Mouse (Mus musculus): Measurements from ENCODE around the gene Sumf1.

The Sumf1 gene

GRCm38 (mm10) chr6:108184847-108185684, at the start of gene Sumf1:
Gene Sumf1 (minus strand): TSS chr6:108185582.
- peak; percentile 93 to 94 for DNase-seq

- no peak for DNase-seq
Measured at GRCm38 (mm10) chr6:108234536-108234935, 49.2 kb upstream of the Sumf1 start.

DNA sequence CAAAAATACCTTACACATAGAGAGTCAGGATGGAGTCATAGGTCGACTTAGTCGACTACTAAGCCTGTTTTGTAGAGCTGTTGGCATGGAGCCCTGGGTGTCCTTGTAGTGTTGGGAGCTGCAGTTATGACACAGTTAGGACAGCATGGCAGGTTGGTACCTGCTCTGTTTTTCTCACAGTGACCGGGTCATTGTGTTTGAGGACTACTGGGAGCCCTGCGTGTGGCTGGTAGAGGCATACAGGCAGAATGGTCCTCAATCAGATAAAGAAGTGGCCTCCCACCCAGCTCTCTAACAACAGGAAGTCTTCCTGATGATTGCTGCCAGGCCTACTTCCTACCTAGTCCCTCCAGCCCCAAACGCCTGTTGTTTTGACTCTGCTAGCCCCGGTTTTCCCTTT, 47.7 kb upstream of the Sumf1 start:
- DNase-seq: no peak

GRCm38 (mm10) chr6:108231892-108232710, 46.7 kb upstream of the Sumf1 start:
- DNase-seq: no peak

DNA sequence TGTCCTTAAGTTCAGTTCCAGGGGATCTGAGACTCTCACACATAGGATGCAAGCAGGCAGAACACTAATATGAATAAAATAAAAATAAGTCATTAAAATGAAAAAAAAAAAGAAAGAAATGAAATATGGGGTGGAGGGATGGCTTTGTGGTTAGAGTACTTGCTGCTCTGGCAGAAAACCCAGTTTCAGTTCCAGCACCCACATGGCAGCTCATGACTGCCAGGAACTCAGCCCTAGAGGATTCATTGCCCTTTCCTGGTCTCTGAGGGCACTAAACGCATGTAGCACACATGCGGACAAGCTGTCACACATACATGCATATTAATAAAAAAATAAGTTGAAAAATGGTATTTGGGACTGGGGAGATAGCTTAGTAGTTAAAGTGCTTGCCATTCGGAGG, 45.2 kb upstream of the Sumf1 start:
- no peak for DNase-seq

- DNase-seq: no peak
Measured at GRCm38 (mm10) chr6:108228601-108229000, 43.2 kb upstream of the Sumf1 start.

GRCm38 (mm10) chr6:108228048-108228447, 42.7 kb upstream of the Sumf1 start:
- DNase-seq: no peak

- DNase-seq: no peak
Measured at GRCm38 (mm10) chr6:108227461-108227860, 42.1 kb upstream of the Sumf1 start.

DNA sequence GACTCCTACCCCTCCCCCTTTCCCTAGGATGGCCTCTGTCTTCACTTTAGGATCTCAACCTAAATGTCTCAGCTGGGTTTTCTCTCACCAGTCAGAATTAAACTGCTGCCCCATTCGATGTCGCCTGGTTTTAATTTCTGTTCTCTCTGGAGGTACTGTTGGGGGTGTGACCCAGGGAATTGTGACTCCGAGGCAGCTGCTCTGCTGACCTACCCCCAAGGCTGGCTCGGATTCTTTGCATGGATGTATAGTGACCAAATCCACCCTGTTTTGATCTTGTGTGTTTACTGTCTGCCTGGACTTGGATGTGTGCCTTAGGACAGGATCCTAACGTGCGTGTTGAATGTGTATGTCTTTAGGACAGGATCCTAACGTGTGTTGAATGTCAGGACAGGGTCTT, 40.8 kb upstream of the Sumf1 start:
- DNase-seq: no peak

GRCm38 (mm10) chr6:108225027-108225426, 39.6 kb upstream of the Sumf1 start:
- no peak for DNase-seq

- DNase-seq: no peak
Measured at GRCm38 (mm10) chr6:108224361-108224760, 39.0 kb upstream of the Sumf1 start.

- no peak for DNase-seq
Measured at GRCm38 (mm10) chr6:108222875-108223274, 37.5 kb upstream of the Sumf1 start.

GRCm38 (mm10) chr6:108222435-108222834, 37.1 kb upstream of the Sumf1 start:
- no peak for DNase-seq

DNA sequence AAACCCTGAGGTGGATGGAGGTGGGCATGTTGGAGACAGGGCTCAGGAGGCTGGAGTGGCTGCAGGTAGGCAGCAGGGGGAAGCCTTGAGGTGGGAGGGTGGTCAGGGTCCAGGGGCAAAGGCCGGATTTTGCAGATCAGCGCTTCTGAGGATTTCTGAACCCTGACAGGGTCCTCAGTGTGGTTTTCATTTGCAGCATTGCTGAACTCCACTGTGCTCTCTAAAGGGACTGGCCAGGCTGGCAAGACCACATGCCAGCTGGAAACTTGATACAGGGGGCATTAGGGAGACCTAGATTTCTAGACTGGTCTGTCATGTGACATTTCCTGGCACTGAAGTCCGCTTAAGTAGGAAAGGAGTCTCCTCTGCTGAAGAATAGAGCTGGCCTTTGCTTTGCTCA, 32.6 kb upstream of the Sumf1 start:
- DNase-seq: no peak

DNA sequence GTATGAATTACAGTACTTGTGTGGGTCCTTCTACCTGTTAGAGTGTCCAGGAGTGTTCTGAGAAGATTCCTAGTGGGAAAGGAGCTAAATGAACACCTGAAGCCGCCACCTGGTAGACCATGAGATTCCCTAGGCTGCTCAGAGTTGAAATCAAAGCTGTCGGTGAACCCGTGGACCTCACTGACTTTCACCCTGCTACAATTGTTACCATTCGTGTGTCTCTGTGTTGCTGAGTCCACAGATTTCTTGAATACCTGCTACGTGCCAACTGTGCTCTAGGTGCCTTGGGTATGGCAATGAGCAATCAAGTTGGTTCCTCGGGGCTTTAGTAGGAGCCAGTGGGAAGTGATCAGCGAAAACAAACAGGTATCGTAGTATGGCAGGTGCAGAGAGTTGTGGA, 31.4 kb upstream of the Sumf1 start:
- no peak for DNase-seq

DNA sequence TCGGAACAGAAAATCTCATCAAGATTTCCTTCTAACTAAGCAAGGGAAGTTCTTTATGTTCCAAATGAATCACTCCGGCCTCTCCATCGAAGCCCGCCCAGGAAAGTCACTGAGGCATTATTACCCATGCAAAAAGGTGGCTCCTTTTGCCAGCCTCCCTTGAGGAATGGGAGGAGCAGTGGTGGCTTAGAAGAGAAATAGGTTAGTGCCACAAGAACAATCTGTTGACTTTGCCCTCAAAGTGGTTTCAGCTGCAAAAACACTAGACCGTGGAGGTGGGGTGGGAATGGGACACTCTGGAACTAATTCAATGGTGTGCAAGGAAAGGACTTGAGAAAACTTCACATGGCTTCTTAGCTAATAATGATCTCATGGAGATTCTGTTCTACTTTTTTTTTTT, 30.7 kb upstream of the Sumf1 start:
- no peak for DNase-seq

DNA sequence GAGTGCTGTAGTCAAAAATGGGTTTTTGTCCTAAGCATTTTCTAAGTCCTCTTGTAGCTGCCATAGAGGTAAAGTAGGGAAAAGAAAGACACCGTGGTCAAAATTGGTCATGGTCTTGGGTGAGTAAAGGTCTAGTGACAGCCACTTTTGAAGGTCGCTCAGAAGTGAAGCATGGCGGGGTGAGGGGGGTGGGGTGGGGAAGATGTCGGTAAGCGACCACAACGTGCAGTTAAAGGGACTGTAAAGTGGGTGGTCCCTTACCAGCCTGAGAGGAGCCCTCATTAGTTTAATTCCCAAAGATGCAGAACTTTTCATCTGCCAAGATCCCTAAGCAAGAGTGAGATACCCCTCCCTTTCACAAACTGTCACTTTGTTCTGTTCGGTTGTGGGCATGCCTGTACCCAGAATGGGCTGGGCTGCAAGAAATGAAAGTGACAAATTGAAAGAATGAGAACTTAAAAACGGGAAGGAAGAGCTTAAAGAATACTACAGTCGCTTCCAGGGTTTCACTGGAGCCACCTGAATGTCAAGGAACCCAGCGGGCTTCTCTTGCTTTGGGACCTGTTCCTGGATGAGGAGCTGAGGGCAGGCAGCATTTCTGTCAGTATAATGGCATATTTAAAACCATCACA, 29.0 kb upstream of the Sumf1 start:
- no peak for DNase-seq

DNA sequence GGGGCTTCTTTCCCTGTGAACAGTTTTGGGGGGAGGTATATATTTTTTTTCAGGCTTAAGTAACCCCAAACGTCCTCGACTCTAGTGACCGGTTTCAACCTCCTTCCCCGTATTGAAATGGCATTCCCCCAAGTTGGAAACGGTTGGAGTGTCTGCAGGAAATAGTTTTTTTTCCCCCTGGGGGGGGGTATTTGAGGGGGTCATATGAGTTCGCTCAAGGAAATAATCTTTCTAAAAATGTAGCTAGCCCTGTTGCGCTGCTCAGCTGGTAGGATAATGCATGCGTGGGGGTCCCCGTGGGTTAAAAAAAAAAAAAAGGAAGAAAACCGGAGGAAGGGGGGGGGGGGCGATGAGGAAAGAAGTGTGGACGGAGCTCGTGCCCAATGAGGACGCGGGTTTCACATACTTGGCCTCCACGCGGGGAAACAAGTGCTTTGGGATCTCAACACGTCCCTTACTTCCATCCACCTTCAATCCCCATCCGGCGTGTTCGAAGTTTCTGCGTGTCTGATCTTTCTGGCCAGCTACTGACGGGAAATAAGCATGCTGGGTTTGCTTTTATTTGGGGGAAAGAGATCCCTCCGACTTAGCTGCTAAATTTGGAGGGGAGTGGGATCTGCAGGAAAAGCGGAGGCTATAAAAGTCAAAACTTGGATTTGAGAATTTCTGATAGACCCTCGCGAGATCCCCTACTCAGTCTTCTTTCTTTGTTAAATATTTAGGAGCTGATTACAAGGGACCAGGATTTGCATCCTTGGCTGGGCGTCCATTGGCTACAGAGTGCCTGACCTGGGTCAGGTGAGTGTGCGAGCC, 28.3 kb upstream of the Sumf1 start:
- DNase-seq: peak; percentile 26 to 29

- DNase-seq: peak; percentile 96 to 99
Measured at GRCm38 (mm10) chr6:108212881-108213295, 27.5 kb upstream of the Sumf1 start, which contains the start of gene Itpr1. Gene Itpr1 (plus strand): TSS chr6:108213096.

DNA sequence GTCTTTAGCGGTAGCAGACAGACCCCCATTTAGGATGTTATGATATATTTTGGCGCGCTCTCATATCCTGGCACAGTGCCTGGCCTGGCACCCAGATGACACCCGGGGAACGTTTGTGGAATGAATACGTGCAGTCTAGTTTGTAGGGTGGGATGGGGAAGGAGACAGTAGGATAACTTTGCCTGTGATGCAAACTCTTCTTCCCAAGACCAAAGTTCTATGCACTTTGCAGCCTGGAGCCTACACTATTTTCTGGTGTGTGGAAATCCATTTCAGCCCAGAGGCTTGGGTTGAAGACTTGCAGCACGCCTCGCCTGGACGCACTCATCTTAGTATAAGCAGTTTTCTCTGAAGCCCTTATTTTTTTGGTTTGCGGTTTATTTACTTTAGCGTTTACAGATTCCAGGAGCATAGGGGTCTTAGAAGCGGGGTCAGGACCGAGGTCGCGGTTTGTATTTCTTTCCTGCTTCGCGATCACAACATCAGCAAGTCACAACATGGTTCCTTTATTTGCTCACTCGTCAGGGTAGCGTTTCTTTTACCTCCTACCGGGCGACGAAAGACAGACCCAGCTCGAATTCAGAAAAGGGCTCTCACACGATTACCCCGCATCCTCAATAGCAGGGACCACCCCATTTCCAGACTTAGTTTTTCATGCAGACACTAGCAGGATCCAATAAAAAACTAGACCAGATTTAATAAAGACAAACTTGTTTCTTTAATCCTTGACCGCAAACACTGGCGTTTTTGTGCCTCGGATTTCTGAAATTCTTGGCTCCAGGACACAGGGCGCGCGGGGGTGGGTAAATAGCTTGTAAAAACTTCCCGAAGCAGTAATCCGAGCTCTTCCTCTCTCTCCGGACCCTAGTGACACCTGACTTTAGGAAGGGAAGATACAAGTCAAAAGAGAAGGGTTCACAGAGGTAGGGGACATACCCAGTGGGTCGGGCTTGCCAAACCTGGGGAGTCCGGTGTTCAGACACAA, 26.8 kb upstream of the Sumf1 start:
- DNase-seq: peak in 1 of 2 experiments; percentile 53

DNA sequence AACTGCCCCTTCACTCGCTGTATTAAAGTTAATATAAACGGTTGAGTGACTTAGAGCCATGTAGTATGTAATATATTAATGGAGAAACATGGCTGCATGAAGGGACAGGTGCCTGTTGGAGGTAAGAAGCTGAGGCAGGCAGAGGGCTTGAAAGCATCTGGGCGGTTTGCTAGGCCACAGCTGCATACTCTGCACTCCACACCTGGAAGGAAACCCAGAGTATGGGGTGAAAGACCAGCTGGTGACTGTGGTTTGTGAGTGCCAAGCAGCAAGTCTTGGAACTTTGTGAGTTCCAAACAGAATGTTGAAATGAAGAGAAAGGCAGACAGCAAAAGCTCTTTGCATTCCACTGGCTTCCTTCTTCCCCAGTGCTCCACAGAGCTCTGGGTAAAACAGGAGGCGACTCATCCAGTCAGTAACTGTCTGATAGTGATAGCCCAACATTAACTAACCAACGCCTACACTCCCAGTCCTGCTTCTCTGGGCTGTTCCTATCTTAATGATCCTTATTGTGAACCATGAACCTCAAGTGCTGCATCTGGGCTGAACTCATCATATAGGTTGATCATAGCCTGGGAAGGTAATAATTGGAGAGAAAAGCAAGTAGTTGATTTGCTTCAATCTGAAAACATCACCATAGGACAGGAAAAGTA, 21.7 kb upstream of the Sumf1 start:
- DNase-seq: no peak

All from cerebellum, adult 18-20 months (tissue).